Mouse (Mus musculus): ENCODE results near the gene Unc80.

The Unc80 gene

GRCm38 (mm10) chr1:66730581-66730980 is 262.4 kb downstream of the Unc80 start:
- no peak for DNase-seq

Data from cerebellum, postnatal 10 days (tissue).